Mouse (Mus musculus): ENCODE measurements around the gene Chrna7. TPM values are rescaled to one million over a fixed set of nuclear protein-coding genes. Genes with fewer than 3 reads are reported as not detected.

Gene Chrna7
- not detected for polyA plus RNA-seq (2017; shearing (Covaris generic))

DNA sequence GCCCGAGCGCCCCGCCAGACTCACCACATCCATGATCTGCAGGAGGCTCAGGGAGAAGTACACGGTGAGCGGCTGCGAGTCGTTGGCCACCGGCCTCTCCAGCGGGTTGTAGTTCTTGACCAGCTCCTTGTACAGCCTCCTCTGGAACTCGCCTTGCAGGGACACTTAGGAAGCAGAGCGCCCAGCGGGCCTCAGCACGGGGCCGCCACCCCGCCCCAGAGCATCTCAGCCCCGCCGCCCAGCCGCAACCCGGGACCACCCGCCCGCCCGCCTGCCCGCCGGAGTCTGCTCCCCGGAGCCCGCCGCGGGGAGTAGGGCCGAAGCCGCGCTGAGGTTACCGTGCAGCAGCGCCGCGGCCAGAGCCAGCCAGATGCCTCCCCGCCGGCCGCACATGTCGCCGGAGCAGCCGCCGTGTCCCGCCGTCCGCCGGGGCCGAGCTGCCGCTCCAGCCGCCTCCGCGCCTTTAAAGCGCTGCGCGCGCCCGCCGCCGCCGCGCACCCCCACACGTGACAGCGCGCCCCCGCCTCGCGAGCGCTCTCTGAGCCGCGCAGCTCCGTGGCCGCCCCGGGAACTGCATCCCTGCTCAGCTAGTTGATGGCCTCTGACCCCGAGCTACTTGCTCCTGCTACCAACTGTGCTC, at the start of gene Chrna7:
Gene Chrna7, minus strand, starts transcription at position 486 of the 640 bp plus-strand sequence.
- no peak for ATAC-seq

DNA sequence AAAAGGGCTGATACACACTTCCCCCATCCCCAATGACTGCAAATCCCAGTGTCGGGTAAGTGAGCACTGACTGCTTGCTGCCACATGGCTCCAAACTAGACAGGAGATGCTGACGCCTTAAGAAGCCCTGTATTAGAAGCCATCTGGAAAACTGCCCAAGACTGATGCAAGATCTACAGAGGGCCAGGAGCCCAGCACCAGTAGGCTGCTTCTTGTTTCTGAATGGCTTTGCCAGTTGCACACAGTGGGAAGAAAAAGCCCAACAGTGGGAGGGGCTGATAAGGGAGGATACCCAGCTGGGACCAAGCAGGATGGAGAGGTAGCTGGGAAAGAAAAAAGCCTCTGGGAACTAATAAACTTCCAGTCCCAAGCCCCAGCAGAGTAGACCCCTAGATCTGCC, 37.0 kb upstream of the Chrna7 start:
- ATAC-seq, result no peak

DNA sequence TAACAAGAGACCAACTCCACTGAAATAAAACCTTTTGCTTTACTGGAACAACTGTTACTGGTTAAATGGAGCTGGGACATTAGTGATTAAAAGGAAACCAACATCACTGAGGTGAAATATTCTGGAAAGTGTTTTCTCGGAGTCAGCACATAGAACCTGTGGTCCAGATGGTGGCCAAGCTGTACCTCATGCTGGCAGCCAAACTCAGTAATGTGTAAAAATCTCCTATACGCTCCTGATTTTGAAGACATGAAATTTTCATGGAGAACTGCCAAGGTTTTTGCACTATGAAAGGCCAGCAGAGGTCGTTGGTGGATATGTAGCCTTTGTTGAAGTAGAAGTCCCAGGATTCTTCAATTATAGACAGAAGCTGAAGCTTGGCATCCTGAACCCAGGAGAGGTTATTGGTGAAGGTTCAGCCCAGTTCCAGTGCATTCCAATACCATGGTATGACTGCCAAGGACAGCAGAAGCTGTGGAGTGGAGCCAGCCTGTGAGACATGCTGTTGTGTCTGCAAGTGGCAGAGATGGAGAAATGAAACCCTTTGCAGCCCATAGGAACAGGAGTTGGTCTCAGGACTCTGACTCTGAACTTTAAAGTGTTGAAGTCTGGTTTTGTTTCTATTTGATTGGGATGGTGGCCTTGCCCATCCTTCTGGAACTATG, 25.6 kb upstream of the Chrna7 start:
- ATAC-seq, result no peak

DNA sequence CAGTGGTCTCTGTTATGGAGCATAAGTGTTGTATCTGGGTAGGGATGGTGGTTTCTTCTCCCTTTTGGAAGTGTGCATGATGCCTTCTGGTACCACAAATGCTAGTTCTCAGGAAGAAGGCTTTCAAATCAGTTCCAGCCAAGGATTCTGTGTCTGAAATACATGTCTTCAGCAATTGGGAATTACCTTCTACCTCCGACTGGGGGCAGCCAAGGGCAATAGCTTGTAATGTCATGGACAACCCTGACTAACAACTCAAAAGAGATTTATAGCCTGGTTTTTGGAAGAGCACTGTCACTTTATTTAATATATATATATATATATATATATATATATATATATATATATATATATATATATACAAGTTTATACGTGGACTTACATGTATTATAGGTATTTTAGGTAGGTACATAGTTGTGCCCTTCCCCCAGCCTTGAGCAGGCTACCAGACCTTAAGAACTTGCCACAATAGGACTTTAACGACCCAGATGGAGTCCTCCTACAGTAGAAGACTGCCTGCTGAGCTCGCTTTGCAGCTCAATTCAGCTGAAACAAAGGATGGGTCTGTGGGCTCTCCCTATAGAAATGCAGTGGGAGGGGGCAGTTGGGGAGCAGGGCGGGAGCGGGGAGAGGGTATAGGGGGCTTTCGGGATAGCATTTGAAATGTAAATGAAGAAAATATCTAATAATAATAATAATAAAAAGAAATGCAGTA, 12.9 kb upstream of the Chrna7 start:
- ATAC-seq, result no peak

DNA sequence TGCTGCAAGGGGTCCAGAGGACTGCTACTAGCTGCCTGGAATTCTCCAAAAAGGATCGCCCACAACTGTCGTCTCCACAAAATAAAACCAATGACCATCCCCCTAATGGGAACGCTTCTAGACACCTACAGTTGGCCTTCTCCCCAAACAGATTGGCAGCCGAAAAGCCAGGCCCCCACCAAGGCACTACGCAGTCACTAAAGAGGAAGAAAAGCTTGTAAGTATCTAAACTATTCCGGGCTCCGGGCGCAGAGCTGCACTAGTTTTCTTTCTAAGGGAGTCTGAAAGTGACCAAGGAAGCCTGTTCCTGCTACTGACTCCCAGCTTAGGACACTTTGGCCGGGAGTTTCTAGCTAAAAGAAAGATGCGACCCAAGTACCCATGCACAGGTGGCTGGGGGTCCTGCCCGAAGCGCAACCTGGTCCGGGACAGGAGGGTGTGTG, 707 bp downstream of the Chrna7 start:
- ATAC-seq, result no peak

DNA sequence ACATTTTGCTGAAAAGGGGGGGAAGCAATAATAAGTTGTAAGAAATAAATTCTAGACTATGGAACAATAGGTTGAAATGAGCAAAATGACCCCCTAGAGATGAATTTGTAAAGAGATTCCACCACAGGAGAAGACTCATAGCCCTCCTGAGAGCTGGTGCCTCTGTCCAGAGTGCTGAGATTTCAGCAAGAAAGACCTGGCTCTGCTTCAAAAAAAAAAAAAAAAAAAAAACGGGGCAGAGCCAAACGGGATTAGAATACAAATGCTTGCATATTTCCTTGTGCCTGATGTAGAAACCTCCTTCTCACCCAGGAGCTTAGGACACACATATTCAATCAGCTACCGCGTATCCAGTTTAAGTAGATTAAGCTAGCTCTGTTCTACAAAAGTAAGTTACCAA, 2.9 kb downstream of the Chrna7 start:
- no peak for ATAC-seq

DNA sequence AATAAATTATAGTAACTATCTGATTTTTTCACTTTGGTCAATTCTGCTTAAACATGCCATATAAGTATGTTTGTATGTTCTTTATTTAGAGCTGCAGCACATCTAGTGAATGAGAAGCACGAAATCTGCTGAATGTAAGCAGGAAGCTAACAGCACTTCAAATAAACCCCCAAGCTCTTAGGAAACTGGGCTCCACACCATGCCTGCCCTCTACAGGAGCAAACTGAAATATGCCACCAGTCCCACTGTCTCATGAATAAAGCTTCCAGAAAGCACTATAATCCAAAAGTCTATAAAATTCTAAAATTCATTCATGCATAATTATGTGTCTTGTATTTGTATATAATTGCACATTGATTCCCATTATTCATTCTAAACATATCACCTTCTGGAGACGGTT, 5.2 kb downstream of the Chrna7 start:
- ATAC-seq, result no peak

DNA sequence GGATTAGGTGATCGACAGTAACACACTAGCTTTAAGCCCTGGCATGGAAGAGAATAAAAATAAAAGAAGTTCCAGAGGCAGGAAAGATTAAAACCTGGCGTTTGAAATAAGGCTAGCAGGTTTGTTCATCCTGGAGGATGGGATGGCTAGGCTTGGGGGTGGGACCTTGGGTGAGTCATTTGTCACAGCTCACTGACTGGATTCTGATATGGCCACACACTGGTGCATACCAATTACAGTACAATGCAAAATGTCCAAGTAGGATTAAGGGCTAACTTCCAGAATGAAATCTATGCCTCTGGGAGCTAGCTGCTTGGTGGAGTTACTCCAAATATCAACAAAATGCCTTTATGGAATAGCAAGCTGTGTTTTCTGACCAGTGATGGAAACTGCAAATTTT, 16.8 kb downstream of the Chrna7 start:
- no peak for ATAC-seq

DNA sequence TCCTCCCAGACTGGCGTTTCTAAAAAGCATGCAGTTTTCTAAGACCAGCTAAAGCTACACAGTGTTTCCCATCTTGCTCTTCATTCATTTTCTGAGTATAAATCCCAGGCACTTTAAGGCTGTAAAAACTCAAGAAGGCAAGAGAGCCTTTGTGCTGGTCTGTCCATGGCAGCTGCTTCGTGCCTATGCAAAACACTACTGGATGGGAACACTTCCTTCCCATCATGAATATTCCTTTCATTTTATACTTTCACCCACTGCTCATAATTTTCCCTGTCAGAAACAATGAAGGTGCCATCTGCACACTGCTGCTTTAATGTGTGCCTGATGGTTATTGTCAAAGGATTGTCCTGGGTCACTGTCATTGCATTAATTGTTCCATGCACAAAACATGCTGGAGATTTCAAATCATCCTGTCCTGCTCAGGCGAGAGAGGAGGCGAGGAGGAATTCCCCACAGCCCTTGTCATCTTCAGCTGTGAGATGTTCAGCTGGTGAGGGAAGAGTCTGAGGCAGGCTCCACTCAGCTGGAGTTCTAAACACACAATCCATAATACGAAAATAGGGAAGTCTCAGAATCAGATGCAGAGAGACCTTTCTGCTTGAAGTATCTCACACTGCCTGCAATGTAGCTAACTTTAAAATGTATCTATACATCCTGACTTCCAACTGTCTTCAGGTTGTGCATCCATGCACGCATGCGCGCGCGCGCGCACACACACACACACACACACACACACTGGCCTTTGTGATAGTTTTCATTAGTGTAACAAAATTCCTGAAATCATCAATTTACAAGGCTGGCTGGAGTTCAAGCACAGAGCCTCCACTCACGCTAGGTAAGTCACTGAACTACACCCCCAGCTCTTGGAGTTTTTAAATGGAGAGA, 22.5 kb downstream of the Chrna7 start:
- ATAC-seq, result no peak

DNA sequence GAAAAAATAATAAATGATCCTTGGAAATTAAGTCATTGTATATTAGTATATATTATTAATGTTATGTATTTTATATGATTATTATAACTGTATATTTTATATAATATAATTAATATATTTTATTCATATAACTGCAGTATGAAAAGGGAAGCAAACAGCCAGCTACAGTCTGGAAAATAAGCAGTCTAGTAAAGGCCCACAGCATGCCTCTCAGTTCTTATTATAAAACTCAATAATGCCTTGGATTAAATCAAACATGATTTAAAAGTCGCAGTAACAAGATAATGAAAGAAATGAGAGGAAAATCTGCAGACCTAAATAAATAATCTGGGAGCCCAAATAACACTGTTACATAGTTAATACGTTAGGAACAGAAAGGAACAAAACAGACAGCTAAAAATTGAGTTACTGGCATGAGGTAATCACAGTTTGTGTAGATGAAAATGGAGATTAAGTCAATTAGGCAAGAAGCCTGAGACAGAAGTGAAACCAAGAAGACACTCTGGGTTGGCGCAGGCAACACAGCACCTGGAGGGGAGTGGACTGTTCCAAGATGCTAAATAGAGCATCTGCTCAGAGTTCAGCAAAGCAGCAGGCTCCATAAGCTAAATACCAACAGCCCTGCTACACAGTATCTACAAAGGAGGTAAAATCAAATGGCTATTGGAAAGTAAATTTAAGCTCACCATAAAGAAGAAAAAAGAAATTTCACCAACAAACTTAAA, 42.1 kb downstream of the Chrna7 start:
- no peak for ATAC-seq

DNA sequence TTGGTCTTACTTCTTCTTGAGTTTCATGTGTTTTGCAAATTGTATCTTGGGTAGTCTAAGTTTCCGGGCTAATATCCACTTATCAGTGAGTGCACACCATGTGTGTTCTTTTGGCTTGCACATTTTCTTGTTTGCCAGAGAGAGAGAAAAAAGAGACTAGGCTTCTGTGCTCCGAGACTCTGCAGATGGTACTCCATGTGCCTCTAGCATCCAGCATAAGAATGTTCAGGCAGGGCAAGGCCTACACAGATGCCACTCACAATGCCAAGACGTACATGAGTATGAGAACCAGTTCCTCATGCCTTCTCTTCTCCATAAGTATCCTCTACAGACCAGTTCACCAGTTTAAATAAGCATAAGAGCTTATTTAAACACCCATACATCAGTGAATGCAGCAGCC, 47.8 kb downstream of the Chrna7 start:
- ATAC-seq, result no peak

DNA sequence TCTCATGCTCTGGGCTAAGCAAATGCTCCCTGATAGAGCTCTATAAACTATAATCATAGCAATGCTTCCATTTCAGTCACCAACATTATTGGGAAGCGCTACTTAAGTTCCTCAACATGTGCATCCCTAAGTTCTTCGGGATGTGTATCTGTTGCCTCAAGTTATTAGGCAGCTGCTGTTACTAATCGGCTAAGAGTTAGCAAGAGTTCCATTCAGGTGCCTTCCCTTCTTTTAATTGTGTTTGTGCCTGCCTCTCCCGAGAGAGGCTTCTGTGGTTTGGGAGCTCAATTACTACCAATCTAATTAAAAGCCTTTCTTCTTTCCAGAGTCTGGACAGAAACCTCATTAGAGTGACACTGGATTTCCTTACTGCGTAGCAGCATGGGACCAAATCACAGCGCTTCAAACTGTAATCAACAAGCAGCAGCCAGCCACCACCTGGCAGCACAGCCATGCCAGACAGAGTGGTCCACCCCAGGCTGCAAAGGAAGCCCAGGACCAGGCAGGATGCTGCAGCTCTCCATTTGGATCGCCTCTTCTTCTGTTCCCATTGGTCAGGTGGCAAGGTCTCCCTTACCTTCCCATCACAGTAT, 50.0 kb downstream of the Chrna7 start:
- ATAC-seq, result no peak

DNA sequence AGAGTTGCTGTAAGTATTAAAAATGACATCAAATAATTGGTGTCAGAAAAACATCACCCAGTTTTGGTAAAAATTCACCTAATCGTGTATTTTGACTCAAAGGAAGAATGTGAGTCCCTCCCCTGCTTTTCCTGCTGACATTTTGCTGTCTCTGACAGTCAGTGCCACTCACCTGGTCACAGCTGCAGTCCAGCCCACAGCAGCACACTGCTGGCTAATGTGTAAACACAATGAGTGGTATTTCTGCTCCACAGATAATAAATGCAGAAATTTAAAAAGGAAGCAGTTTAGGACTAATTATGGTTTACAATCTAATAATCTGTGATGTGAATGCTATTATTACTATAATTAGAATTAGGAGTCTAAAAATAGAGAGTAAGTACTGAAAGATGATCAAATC, 59.1 kb downstream of the Chrna7 start:
- ATAC-seq, result no peak

DNA sequence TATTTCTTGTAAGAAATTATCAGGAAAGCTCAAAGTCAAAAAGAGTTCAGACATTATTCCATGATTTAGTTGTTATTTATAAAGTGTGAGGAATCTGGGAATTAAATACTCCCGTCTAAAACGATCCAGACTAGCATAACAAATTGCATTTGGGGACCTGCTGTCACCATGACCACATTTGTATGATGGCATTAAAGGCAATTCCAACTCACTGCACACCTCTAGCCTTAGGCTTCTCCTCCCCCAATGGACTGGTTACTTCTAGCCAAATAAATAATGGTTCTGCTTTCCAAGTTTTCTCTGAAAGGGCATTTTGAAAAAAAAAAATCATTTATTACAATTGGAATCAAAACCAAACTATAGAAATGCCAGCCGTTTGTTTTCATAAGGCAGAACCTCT, 63.6 kb downstream of the Chrna7 start:
- ATAC-seq, result no peak

DNA sequence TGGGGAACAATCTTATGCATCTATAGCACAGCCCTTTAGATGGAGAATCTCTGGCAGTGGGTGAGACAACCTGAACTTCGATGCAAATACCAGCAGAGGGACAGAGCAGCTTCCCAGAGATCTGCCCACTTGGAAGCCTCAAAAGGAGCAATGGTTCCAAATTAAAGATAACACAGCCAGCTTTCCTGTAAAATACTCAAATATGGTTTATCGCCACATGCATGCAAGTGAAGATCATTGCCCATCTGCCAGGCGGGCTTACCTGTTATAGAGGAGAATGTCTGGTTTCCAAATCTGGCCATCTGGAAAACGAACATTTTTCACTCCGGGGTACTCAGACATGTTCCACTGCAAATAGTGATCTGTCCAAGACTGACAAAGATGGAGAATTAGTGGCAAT, 64.0 kb downstream of the Chrna7 start:
- no peak for ATAC-seq

DNA sequence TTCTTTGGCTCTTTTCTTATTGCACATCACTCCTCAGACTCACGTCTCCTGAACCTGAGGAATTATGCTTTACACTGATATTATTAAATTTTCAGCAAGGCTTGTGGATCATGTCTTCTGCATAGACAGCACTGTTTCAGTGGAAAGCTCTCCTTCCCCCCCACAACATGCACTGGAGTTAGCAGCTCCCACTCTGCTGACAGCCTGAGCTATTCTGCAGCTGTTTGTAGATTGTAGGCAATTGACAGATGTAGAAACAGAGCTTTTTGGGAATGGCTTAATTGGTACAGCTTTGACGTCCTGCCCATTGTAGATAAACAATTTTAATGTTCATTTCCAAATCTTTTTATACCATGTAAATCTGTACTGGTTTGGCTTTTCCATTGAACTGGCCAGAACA, 89.8 kb downstream of the Chrna7 start:
- no peak for ATAC-seq

DNA sequence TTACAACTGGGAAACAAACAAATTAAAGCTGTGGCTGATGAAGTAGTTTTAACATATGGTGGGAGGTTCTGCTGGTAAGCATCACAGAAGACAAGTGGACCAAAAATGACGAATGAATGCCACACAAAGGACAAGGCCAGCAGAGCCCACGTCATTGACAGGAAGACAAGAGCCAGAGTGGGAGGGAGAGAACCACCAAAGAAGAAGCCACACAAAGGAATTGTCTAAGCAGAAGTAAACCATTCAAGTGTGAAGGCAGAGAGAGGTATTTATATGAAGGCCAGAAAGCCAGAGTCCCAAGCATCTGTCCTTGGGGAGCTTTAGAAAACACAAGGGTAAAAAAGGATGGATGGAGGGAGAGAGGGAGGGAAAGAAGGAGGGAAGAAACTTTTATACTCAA, 98.7 kb downstream of the Chrna7 start:
- ATAC-seq, result no peak

DNA sequence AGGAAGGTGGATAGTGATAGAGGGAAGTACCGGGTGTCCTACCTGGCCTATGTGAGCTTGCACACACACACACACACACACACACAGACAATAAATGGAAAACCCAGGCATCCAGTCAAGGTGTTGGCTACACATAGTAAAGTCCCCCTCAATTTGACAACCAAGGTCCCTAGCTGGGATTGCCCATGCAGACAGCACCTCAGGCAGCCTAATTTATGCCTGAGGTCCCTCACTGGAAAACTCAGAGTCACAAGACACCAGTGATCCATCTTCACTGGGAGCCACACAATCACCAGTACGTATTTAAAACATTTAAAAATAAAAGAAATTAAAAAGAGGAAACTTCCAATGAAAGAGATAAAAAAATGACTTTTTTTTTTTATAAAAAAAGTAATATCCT, 99.1 kb downstream of the Chrna7 start:
- no peak for ATAC-seq

DNA sequence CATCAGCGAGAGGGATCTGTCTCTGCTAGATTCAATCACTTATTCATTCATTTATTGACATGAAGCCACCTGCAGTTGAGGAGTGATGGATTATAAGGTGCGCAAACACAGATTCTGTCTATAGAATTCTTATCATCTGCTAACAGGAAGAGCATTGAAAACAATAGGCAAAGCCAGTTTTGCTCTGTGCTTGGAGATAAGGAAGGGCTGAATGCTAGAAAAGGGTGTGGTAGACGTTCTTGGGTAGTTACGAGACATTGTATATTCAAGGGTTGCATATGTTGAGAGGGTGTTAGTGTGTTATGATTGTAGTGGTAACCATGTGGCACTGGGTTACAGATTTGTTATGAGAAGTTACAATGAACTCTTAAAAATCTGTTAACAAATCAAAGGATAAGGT, 103.0 kb downstream of the Chrna7 start:
- no peak for ATAC-seq

DNA sequence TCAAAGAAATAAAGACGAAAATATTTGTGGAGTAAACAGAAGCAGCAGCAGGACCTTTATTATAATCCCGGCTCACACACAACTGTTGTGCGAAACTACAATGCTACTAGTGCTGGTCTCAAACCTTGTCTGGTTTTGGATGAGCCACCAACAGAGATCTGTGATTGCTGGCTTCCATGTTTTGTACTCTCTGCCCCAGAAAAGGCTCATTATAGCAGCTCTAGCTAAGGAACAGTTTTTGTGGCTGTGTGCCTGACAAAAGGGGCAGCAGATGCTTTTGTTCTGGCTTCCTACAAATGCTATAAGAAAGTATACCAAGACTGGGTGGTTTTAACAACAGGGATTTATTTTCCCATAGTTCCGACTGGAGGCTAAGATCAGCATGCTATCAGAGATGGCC, 126.4 kb downstream of the Chrna7 start:
- ATAC-seq, result no peak

DNA sequence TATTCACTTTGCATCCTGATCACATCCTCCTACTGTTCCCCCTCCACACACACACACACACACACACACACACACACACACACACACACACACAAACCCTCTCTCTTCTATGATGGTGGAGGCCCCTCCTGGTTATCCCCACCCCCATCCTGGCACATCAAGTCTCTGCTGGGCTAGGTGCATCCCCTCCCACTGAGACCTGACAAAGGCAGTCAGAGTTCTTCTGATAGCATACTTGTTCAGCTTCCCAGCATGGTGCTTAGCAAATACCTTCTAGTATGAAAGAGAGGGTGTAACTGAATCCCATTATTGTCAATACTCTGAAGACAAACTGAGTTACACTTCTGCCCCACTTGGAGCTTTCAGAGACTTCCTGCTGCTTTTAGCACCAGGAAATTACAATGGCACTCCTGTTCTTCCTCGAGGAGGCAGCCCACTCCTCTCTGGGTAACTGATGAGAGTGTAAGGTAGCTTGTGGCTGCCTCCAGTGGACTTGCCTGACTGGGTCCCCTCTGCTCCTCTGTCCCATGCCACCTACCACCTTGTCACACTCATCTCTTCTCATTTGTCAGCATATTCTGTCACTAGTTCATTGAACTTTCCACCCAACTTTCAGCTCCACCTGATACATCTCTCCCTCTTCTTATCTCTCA, 127.9 kb downstream of the Chrna7 start:
- no peak for ATAC-seq

Data from activated CD4-positive, CD25-positive, alpha-beta regulatory T cell, adult 4 months (primary cell).